Mouse (Mus musculus) thymus, postnatal 25 days (tissue): Measurements from ENCODE around the gene Fbxo46.

Experiments
- DNase-seq: peaks from one replicate; pipeline ENCODE4 v3.0.0; 2022

The Fbxo46 gene

DNA sequence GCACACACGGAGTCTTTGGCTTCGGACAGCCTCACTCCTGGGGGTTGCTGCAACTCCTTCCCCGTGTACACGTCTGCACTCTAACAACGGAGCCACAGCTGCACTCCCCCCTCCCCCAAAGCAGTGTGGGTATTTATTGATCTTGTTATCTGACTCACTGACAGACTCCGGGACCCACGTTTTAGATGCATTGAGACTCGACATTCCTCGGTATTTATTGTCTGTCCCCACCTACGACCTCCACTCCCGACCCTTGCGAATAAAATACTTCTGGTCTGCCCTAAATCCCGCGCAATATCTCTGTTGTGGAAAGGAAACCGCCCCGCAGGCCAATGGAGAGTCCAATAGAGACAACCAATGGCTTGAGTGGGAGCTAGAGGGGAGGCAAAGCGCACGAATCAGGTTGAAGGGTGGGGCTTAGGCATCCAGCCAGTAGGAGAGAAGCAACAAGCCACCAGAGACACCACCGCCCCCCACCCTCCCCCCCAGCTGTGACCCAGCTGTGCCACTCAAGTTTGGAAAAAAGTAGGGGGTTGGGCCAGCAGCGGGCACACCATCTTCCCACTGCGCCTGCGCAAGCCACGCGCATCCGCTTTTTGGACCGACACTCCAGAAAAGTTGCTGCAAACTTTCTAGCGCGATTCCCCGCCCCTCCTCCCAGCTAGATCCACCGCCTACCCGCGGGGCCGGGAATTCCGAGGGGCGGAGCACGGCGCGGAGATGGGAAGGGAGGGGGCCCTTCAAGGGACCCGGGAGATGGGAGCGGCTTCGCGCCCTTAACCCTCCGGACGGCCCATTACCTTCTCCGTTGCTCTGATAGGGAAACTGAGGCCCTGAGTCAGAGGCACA lies 25.9 kb upstream of the Fbxo46 start:
- peak; percentile 93 for DNase-seq

DNA sequence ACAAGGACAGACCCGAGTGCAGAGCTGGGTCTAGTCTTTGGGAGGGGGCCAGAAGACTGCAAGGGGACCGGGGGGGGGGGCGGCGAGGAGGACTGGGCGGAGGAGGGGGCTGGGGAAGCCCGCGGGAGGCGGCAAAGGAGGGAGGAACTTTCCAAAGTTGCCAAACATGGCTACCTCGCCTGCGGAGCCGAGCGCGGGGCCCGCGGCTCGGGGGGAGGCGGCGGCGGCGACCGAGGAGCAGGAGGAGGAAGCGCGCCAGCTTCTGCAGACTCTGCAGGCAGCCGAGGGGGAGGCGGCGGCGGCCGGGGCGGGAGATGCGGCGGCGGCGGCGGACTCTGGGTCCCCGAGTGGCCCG lies 25.2 kb upstream of the Fbxo46 start, which contains the start of gene Six5:
Gene Six5, plus strand, starts transcription at position 124 of the 355 bp plus-strand sequence.
- DNase-seq = peak; percentile 64

DNA sequence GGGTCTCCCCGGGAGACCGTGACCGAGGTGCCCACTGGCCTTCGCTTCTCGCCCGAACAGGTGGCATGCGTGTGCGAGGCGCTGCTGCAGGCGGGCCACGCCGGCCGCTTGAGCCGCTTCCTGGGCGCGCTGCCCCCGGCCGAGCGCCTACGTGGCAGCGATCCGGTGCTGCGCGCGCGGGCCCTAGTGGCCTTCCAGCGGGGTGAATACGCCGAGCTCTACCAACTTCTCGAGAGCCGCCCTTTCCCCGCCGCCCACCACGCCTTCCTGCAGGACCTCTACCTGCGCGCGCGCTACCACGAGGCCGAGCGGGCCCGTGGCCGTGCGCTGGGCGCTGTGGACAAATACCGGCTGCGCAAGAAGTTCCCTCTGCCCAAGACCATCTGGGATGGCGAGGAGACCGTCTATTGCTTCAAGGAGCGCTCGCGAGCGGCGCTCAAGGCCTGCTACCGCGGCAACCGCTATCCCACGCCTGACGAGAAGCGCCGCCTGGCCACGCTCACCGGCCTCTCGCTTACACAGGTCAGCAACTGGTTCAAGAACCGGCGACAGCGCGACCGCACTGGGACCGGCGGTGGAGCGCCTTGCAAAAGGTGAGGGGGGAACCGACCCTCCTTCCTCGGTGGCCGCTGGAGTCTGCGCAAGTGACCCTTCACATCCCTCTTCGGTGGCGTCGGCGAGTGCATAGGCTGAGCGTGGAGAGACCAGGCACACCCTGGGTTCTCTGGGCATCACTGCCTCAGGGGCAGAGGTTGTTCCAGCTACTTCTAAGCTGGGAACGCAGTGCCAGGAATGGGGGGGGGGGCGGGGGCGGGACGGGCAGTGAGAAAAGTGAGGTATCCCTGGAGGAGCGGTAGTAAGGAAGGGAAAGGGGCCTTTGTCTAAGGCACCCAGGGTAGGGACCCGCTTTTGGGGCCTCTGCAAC lies 24.6 kb upstream of the Fbxo46 start:
- DNase-seq = peak; percentile 48

DNA sequence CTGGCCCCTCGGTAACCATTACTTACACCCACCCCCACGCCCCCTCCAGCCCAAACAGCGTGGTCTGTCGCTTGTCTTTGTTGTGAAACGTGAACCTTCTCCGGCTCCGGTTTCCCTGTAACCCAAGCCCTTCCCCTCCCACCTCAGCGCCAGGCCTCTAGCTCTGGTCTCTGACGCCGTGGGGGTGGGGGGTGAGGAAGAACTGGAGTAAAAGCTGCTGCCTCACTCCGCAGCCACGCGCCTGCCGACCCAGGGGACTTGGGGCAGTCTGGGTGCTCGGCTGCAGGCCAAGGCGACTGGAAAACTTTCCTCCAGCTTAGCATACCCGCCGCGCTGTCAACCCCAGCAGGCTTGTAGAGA lies 23.9 kb upstream of the Fbxo46 start:
- no peak for DNase-seq

DNA sequence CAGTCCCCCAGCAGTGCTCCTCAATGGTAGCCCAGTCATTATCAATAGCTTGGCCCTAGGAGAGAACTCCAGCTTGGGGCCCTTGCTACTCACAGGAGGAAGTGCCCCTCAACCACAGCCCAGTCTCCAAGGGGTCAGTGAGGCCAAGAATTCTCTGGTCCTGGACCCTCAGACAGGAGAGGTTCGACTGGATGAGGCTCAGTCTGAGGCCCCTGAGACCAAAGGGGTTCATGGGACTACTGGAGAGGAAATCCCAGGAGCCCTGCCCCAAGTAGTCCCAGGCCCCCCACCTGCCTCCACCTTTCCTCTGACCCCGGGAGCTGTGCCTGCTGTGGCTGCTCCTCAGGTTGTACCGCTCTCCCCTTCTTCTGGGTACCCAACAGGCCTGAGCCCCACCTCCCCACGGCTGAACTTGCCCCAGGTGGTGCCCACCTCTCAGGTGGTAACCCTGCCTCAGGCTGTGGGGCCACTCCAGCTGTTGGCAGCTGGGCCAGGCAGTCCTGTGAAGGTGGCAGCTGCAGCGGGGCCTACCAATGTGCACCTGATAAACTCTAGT lies 23.2 kb upstream of the Fbxo46 start:
- no peak for DNase-seq

DNA sequence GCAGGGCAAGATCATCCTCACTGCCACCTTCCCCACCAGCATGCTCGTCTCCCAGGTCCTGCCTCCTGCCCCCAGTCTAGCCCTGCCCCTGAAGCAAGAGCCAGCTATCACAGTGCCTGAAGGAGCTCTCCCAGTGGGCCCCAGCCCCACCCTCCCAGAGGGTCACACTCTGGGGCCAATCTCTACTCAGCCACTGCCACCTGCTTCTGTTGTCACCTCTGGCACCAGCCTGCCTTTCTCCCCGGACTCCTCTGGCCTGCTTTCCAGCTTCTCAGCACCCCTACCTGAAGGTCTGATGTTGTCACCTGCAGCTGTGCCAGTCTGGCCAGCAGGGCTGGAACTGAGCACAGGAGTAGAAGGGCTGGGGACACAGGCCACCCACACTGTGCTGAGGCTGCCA lies 22.4 kb upstream of the Fbxo46 start:
- DNase-seq = no peak

DNA sequence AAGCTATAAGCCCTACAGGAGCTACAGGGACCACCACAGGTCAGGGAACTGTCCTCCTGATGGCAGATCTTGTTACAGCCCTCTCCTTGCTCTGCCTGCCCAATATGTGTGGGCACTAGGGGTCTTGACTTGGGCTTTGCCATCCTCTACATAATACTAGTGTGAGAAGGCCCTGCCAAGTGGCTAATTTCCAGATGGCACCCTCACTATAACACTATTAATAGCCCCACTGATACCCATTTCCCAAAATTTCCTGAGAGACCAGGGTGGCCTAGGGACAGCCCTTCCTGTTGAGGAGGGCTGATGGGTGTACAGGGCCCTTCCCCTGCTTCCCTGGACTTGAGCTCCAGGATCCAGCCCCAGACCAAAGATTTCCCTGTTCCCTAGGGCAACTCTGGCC lies 21.8 kb upstream of the Fbxo46 start:
- DNase-seq = no peak

DNA sequence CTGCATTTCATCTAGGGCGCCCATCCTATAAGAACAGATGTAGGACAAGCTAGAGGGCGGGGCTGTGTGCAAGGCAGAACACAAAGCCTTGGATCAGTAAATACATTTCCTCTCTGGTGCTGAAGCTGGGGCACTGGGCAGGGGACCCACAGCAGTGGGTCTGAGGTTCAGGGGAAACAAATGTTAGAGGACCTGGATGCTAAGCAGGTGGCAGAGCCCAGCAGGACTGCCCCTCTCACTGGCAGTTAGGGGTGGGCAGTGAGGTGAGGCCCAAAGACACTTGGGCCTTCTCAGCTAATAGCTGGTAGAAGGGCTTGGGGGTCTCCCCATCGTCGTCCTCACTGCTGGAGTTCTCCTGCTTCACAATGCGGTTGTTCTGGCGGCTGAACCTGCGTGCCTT lies 20.8 kb upstream of the Fbxo46 start:
- DNase-seq = no peak

DNA sequence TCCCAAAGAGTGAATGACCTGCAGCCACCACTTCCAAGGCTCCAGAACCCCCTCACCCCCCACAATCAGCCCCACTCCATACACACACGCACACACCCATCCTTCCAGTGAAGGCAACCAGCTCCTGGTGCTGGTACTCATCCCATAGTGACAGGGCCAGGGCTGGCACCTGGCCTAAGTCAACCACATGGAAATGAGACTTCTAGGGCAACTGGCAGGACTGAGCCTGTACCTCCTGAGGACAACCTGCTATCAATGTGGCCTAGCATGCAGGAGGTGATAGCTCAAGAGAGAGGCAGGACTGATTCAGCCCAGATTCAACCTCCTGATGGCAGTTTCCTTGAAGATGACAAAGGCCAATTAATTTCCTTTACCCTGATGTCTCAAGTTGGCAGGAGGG lies 19.4 kb upstream of the Fbxo46 start:
- DNase-seq = no peak

DNA sequence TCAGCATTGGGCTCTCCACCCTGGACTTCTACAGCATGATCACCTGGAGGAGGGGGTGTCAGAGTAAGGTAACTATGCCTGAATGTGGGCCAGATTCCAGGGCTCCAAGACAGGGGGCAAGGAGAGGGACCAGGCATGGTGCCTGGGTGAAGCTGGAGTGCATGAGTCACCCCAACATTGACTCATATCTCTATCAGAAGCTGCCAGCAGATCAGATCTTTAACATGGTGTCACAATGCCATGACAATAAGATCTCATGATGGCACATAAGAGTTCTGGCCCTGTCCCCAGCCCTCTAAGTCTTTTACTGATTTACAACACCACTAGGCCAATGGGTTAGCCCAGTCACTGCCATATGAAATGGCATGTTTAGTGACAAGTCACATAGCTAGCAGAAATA lies 15.9 kb upstream of the Fbxo46 start:
- no peak for DNase-seq

- no peak for DNase-seq
Measured at GRCm38 (mm10) chr7:19104486-19104885, 15.2 kb upstream of the Fbxo46 start.

DNA sequence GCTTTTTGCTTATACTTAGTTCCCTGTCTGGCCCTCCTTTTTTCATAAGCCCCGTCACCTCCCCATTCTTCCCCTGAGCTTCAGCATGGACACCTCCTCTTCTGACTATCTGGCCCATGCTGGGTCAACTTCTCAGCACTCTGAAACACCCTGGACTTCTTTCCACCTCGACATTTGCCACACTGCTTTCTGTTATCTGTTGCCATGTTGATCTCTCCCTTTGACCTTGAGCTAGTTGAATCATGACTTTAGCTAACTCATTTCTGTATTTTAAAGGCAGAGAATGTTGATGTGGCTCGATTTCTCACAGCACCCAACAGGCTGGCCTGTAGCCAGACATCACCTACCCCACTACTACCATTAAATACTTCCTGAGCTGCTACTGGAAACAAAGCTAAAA lies 12.2 kb upstream of the Fbxo46 start:
- no peak for DNase-seq

GRCm38 (mm10) chr7:19109565-19109964 lies 10.1 kb upstream of the Fbxo46 start:
- no peak for DNase-seq

GRCm38 (mm10) chr7:19118028-19118771 lies 1.5 kb upstream of the Fbxo46 start, which contains the start of gene Gm4969:
TSS of gene Gm4969 (minus strand) at chr7:19118368.
- DNase-seq = peak; percentile 48

DNA sequence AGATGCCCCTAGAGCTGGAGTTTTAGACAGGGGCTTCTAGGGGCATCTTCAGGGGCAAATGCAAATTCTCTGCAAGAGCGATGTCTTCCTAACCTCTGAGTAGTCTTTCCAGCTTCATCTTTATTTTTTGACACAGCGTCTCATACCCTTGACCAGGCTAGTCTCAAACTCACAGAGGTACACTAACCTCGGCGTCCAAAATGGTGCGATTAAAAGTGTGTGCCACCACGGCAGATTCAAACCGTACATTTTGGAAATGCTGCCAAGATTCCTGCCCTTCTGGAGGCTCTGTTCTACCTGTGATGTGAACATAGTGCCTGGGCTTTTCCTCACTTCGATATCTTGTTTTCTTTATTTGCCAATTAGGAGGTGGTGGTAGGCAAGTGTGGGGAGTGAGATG lies 576 bp upstream of the Fbxo46 start:
- no peak for DNase-seq

GRCm38 (mm10) chr7:19121686-19122085 lies 2.0 kb downstream of the Fbxo46 start:
- DNase-seq = no peak

DNA sequence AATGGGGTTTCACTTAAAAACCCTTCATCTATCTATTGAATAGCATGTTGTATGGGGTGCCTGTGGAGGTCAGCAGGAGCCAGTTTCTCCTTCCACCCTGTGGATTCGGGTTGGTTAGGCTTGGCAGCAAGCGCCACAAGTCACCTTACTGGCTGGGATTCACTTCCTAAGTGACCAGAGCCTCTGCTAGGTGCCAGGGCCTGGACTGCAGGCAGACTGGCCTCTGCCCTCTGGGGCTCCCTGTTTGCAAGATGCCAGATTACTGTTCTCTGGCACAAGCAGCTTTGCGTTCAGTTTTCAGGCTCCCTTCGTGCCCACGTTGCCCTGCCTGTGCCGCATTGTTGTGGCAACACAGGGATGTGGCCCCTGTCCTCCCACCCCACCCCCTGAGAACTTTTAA lies 5.1 kb downstream of the Fbxo46 start:
- no peak for DNase-seq

GRCm38 (mm10) chr7:19127744-19128143 lies 8.1 kb downstream of the Fbxo46 start:
- DNase-seq = no peak

DNA sequence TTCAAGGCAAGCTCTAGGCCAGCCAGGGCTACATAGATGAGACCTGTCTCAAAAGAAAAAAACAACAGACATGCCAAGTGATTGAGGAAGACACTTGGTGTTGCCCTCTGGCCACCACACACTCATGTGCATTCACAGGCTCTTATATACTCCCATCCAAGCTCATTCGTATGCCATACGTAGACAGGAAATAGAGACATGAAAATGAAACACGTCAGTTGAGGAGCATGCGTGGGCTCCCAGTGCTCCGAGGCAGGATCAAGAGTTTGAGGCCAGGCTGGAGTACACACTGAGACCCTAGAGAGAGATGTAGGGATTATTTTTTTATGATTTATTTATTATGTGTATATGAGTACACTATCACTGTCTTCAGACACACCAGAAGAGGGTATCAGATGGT lies 9.7 kb downstream of the Fbxo46 start:
- no peak for DNase-seq

DNA sequence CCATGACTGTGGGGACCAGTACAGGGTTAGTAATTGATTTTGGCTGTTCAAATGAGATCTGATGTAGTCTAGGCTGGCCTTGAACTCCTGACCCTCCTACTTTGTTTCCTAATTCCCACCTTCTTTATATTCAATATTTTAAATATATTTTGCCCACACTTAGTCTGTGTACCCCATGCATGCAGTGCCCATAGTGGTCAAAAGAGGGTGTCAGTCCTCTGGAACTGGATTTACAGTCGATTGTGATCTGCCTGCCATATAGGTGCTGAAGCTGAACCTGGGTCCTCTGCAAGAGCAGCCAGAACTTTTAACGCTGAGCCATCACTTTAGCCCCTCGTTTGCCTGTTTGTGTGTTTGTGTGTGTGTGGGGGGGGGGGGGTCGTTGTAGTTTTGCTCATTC lies 11.0 kb downstream of the Fbxo46 start:
- peak; percentile 15 for DNase-seq

GRCm38 (mm10) chr7:19131324-19131848 lies 11.7 kb downstream of the Fbxo46 start:
- peak; percentile 92 for DNase-seq

DNA sequence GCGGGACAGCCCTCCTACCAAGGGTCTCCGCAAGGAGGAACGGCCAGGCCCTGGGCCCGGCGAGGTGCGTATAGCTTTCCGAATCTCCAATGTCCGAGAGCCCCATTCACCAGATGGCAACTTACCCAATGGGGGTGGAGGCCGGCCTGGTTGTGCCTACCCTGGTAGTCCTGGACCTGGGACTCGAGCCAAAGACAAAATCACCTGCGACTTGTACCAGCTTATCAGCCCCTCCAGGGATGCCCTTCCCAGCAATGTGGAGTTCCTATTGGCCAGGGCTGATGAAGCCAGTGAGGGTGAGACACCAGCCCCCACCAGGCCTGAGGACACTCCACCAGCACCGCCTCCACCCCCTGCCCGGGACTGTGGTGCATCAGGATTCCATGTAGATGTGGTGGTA lies 16.5 kb downstream of the Fbxo46 start:
- DNase-seq = no peak
